Mouse (Mus musculus): ENCODE results near the gene Gpam.
A peak's percentile ranks its signal among the peaks of the same experiment; 100 is the strongest.

Gpam gene

GRCm38 (mm10) chr19:55139301-55139700, 12.3 kb upstream of the Gpam start:
- DNase-seq (ENCODE audit: low spot score): peak; percentile 31

GRCm38 (mm10) chr19:55138506-55138905, 11.5 kb upstream of the Gpam start:
- DNase-seq (ENCODE audit: low spot score): no peak

DNA sequence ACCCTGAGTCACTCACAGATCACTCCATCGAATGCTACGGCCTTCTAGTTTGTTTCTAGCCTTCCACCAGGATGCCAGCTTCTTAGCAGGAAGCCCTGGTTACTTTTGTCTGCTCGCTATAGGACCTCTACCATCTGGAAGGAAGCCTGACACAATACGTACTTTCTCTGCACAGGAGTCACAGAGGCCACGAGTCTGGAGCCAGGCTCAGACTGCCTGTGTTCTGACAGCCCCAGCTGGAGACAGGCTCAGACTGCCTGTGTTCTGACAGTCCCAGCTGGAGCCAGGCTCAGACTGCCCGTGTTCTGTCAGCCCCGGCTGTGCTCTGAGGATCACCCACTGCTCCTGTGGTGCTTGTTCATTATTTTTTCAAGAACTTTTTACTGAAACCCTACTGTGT, 10.8 kb upstream of the Gpam start:
- DNase-seq (ENCODE audit: low spot score): no peak

GRCm38 (mm10) chr19:55136693-55137427, 9.8 kb upstream of the Gpam start:
- DNase-seq (ENCODE audit: low spot score): no peak

GRCm38 (mm10) chr19:55135918-55136317, 8.9 kb upstream of the Gpam start:
- DNase-seq (ENCODE audit: low spot score): no peak

GRCm38 (mm10) chr19:55134521-55134920, 7.5 kb upstream of the Gpam start:
- no peak for DNase-seq (ENCODE audit: low spot score)

DNA sequence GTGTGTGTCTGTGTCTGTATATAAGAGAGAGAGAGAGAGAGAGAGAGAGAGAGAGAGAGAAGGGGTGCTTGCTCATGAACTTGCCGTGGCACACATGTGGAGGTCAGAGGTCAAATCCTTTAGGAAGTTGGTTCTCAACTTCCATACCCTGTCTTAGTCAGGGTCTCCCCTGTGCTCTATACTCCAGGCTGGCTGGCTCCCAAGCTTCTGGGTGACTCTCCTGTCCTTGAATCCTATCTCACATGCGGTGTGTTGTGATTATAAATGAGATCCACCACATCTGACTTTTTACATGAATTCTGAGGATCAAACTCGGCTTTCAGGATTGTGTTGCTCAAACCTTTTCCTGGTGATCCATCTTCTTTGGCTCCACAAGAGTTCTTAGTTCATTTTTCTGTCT, 5.4 kb upstream of the Gpam start:
- no peak for DNase-seq (ENCODE audit: low spot score)

DNA sequence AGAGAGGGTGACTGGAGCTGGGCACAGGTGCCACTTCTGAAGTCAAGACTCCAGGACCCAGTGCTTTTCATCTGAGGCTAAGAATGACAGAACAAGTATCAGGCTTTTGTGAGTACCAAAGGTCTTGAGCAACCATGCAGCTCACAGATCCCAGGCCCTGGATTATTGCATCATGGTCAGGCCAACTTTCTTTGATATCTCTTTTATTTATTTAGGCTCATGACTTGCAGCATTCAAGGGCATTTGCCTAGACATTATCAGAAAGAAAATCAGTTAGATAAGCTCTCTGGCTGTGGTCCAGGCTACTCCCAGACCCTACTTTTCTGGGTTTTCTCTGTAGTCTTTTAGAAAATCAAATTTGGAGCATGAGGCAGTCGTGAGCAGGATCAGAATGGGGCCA, 4.7 kb upstream of the Gpam start:
- DNase-seq (ENCODE audit: low spot score): no peak

GRCm38 (mm10) chr19:55128469-55128868, 1.4 kb upstream of the Gpam start:
- DNase-seq (ENCODE audit: low spot score): no peak

GRCm38 (mm10) chr19:55125456-55125855, 1.6 kb downstream of the Gpam start:
- DNase-seq (ENCODE audit: low spot score): no peak

DNA sequence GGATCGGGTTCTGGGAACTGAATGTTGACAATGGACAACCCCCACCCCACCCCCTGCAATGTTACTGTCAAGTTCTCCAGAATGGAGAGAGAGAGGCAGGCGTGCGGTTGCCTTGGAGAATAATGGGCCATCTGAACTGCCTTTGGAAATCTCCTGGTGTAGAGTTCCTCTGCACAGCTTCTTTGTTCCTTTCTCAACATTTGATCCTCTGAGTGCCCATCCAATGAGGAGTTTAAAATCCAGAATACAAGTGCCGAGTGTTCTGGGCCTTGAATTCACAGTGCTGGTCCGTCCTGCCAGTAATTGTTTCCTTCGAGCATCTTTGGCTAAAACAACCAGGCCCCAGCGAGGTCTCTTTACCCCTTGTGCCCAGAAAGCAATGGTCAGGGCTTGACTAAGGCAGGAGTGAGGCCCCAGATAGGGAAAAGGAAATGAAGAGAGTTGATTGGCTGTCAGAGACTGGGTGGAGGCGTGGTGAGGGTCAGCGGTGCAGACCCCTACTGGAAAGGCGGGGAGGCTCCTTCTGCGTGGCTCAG, 4.0 kb downstream of the Gpam start:
- no peak for DNase-seq (ENCODE audit: low spot score)

DNA sequence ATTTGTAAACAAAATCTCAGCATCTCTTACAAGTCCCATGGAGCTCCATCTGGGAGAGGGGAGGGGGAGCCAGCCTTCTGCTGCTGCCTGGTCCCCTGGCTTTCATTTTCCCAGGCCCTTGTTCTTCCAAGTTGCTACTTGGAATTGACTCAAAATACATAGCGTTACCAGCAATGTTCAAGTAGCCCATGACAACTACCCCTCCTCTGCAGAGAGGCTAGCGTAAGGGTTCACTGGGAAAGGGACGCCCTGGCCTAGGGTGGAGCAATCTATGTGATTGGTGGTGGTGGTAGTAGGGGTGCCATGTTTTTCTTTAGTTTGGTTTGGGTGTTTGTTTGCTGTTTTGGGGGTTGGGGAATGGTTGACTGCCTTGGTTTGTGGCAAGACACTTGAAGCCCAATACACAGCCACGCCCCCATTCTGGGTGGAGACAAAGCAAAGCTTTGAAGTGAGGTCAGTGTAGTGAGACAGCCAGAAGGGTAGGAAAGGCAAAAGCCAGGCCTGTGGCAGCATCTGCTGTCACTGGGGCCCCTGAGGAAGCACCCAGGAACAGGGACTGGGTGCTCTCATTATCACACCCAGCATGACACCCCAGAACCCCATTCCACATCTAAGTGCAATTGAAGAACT, 4.6 kb downstream of the Gpam start:
- DNase-seq (ENCODE audit: low spot score): no peak

DNA sequence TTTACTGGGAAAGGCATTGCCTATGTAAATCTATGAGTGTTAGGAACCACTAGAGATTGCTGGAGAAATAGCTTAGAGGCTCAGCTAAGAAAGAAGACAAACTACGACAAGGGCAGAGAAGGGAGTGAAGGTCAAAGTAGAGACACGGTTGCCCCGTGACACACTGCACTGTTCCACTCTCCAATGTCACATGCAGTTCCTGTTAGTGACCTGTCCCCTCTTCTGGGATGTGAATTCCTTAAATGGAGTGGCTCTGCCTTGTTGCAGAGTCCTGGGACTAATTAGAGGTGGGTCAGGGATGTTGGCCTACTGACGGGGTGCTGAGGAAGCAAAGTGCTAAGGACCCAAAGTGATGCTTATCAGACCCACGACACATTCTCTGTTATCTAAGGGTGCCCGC, 5.2 kb downstream of the Gpam start:
- DNase-seq (ENCODE audit: low spot score): no peak

DNA sequence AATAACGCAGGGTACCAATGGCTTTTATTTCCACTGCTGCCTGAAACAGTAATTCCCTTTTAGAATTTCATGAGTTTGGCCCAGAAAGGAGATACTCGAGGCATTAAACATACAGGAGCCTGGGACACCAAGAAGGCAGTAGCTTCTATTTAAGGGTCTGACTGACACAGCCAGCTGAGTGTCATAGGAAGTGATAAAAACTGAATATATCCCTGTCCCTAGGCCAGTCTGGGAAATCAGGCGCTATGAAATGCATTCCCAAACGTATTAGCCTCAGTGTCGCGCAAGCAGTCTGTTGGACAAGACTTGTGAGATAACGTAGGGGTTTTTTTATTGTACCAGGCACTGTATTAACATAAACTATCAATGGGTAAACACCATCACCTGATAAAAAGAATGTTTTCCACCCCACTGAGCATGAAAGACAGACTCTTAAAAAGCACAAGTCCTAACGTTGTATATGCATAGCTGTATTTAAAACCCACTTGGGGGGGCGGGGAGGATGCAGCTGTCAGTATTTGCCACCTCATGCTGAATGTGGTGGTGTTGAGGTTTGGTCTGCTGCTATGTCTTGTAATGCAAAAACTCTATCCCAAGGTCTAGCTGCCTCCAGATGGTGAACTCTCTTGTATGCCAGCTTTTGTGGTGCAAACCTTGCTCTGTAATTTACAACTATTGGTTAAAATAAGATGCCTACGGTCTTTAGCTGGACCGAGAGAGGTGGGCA, 6.4 kb downstream of the Gpam start:
- no peak for DNase-seq (ENCODE audit: low spot score)

GRCm38 (mm10) chr19:55119541-55119940, 7.5 kb downstream of the Gpam start:
- no peak for DNase-seq (ENCODE audit: low spot score)

DNA sequence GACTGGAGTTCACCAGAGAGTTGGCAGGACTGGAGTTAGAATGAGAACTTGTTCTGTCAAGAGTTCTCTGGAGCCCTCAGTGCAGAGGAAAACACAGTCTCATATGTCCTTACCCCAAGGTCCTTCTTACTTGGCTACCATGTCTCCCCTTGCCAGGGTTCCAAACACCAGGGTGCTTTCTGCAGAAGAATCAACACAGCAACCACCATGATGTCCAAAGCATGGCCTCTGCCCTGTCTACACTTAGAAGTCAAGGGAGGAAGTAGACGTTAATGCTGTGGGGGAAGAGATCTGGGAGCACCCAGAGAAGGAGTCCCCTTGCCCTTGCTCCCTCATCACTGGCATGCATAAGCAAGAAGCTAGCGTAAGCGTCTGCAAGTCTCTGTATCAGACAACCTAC, 9.0 kb downstream of the Gpam start:
- DNase-seq (ENCODE audit: low spot score): no peak

- DNase-seq (ENCODE audit: low spot score): no peak
These were observed 9.8 kb downstream of the Gpam start for GRCm38 (mm10) chr19:55117059-55117815.

GRCm38 (mm10) chr19:55115532-55115931, 11.5 kb downstream of the Gpam start:
- DNase-seq (ENCODE audit: low spot score): no peak

DNA sequence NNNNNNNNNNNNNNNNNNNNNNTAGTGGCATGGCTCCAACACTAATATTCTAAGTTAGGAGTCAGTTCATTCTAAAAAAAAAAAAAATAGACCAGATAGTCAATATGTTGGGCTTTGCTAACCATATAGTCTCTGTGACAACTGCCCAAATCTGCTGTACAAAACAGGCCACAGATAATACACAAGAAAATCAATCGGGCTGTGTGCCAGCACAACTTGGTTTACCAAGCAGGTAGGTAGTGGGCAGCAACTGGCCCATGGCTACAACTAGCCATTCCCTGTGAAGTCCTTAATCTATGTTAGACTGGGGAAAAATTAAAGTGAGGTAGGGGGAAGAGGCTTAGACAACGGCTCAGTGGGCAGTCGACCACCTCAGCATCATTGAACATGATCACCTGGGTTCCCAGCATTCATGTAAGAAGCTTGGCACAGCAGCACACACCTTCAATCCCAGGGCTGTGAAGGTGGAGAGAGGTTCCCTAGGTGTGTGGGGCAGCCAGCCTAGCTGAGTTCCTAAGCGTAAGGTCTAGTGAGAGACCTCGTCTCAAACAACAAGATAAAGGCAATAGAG, 12.1 kb downstream of the Gpam start:
- no peak for DNase-seq (ENCODE audit: low spot score)

DNA sequence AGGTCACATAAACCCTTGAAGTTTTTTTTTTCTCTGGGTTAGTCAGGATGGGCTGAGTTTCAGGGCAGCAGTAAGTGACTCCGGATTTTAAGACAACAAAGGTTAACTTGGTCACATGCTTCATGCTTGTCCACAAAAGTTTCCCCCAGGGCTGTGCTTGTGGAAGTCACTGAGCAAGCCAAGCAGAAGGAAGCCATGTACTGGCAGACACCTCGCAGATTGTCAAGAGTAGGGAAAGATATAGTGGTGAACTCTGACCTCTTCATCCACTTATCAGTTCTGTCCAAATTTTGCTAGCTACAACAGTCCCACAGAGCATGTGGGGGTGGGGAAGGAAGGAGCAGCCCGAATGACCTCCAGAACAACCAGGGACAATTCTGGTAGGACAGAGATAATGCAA, 19.1 kb downstream of the Gpam start:
- no peak for DNase-seq (ENCODE audit: low spot score)

GRCm38 (mm10) chr19:55105969-55106368, 21.1 kb downstream of the Gpam start:
- no peak for DNase-seq (ENCODE audit: low spot score)
